Mouse (Mus musculus) midbrain, embryonic 13.5 days (tissue): ENCODE results near the gene Vmn2r3. TPM values are rescaled to one million over a fixed set of nuclear protein-coding genes. Genes with fewer than 3 reads are reported as not detected.
"Not testable (repeated sequence)": the region's sequence is repeated elsewhere in the genome, so short reads cannot be mapped to it uniquely, and the experiment has no call there.

Experiments
- ATAC-seq: fragments of 200-750 bp; cut with Nextera tagmentation; 2 replicates; pipeline ENCODE4 v1.8.0; 2017; ENCODE audit warnings: mild to moderate bottlenecking, moderate TSS enrichment, moderate library complexity
- H3K27ac ChIP-seq: fragments of 300-500 bp; sonication (generic); 2 replicates; pipeline ENCODE4 v1.5.1; 2015; ENCODE audit warnings: inconsistent platforms, mild to moderate bottlenecking, moderate library complexity
- H3K27me3 ChIP-seq: fragments of 300-500 bp; sonication (generic); 2 replicates; pipeline ENCODE4 v1.6.1; 2015; ENCODE audit warnings: mild to moderate bottlenecking, inconsistent platforms
- H3K36me3 ChIP-seq: fragments of 300-500 bp; sonication (generic); 2 replicates; pipeline ENCODE4 v1.6.1; 2015; ENCODE audit warnings: mild to moderate bottlenecking, inconsistent platforms
- H3K4me1 ChIP-seq: fragments of 300-500 bp; sonication (generic); replicated peaks from 2 replicates; pipeline ENCODE4 v1.6.1; 2015; ENCODE audit warnings: inconsistent platforms
- H3K4me2 ChIP-seq: fragments of 300-500 bp; sonication (generic); replicated peaks from 2 replicates; pipeline ENCODE4 v1.6.1; 2015; ENCODE audit warnings: moderate library complexity, mild to moderate bottlenecking, inconsistent platforms
- H3K4me3 ChIP-seq: fragments of 300-500 bp; sonication (generic); replicated peaks from 2 replicates; pipeline ENCODE4 v1.5.1; 2015; ENCODE audit warnings: mild to moderate bottlenecking, inconsistent platforms
- H3K9ac ChIP-seq: fragments of 300-500 bp; sonication (generic); replicated peaks from 2 replicates; pipeline ENCODE4 v1.6.1; 2015; ENCODE audit warnings: mild to moderate bottlenecking, inconsistent platforms
- H3K9me3 ChIP-seq: fragments of 300-500 bp; sonication (generic); 2 replicates; pipeline ENCODE4 v1.6.1; 2016; ENCODE audit warnings: mild to moderate bottlenecking, inconsistent platforms
- whole genome bisulfite sequencing: fragments of 180-500 bp; shearing (Covaris S2); methylation state at CpG from one replicate; pipeline ENCODE4 v1.1.7; 2015; 5-methylcytosine and 5-hydroxymethylcytosine counted together
- polyA plus RNA-seq: library from polyadenylated mRNA; unstranded; fragments of >200 nt; fragmentation: Nextera tagmentation; extraction: Ambion mirVana; gene quantifications from 2 replicates; pipeline ENCODE4 v1.2.1, GENCODE M21; 2015

Vmn2r3 gene
- polyA plus RNA-seq: 0.03 TPM in 1 of 2 replicates, not detected in the other

DNA sequence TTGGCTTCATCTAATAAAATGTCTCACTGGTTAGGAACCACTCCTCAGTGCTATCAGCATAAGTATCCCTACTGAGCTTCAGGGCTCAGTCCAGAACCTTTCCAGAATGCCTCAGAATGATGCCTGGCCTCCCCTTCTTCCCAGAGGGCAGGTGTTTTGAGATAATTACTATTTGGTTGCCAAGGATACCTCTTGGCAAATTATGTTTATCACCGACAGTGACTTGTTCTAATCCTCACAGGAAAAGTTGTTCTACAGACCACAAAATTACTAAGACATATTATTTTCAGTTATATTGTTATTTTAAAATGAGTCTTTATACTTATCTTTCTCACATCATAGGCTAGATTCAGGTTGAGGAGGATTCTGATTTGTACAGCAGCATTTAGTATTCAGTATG is at the start of gene Vmn2r3:
Gene Vmn2r3 (minus strand): TSS at position 101 of the 400 bp plus-strand sequence.
- Histone ChIP-seq H3K36me3 (no peaks in the 10 kb centered on the region), H3K4me3 (no peak within 1 kb of the TSS), H3K27me3 (no peaks in the 10 kb centered on the region), H3K9ac (no peak within 1 kb of the TSS), H3K27ac (no peak within 1 kb of the TSS), H3K4me2 (no peak within 1 kb of the TSS), H3K9me3 (no peaks in the 10 kb centered on the region), H3K4me1 (no peaks in the 10 kb centered on the region)
- WGBS: 72% methylated on average over 1 of the region's 1 CpGs
- ATAC-seq: no peak

DNA sequence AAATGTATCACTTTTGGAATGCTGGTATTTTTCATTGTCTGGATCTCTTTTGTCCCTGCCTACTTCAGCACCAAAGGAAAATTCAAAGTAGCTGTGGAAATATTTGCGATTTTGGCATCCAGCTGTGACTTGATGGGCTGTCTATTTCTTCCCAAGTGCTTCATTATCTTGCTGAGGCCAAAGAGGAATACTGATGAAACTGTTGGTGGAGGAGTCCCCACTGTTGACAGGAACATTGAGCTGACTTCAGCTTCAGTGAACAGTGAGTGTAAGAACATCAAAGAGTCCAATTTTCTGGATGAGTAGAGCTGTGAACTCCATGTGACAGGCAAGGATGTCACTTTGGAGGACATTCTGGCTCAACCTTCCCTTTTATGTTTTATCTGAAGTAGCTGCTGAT is 43.0 kb upstream of the Vmn2r3 start:
- WGBS: 49% methylated on average over 1 of the region's 1 CpGs
- H3K27me3 ChIP-seq: no peaks in the 10 kb centered on the region
- H3K36me3 ChIP-seq: no peaks in the 10 kb centered on the region
- H3K4me2 ChIP-seq: no peak overlapping the region
- H3K9me3 ChIP-seq: no peaks in the 10 kb centered on the region
- H3K27ac ChIP-seq: no peak overlapping the region
- H3K9ac ChIP-seq: no peak overlapping the region
- no peak for ATAC-seq
- no peak overlapping the region for H3K4me3 ChIP-seq
- no peaks in the 10 kb centered on the region for H3K4me1 ChIP-seq

DNA sequence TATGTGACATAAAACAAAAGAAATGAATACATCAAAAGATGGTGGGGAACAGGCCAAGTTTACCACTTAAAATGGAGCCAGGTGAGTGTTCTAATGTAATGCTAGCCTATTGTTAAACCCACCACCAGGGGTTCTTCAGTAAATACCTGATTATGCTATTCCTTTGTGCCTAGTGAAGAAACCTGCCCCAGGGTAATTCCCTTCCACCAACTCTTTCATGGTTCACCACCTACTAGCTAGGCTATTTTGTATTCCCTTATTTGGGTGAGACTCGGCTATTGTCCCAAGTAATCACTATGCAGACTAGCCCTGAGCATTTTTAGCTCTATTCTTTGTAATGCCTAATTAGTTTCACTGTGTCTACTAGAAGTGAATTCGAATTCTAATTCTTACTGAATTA is 32.3 kb upstream of the Vmn2r3 start:
- Histone ChIP-seq H3K9me3 (no peaks in the 10 kb centered on the region), H3K4me2 (no peak overlapping the region), H3K36me3 (no peaks in the 10 kb centered on the region), H3K9ac (no peak overlapping the region), H3K4me3 (no peak overlapping the region), H3K4me1 (no peaks in the 10 kb centered on the region), H3K27me3 (no peaks in the 10 kb centered on the region), H3K27ac (no peak overlapping the region)
- 55% methylated on average over 2 of the region's 2 CpGs for WGBS
- no peak for ATAC-seq

DNA sequence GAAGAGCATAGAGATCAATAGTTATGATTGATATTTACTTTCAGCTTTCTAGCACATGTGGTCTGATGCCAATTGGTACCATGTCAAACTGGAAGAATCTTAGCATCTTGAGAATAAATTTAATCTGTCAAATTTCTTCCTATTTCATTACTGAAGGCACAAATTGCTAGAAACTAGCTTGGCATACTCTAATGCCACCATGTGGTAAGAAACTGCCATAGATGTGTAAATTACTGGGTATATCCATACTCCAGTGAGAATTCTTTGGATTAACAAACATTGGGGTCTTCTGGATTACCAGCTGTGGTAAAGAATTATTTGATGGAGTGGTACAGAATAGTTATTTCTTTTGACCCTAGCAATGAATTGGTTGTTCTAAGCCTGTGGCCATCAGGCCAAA is 17.3 kb upstream of the Vmn2r3 start:
- Histone ChIP-seq H3K27me3 (no peaks in the 10 kb centered on the region), H3K36me3 (no peaks in the 10 kb centered on the region)

DNA sequence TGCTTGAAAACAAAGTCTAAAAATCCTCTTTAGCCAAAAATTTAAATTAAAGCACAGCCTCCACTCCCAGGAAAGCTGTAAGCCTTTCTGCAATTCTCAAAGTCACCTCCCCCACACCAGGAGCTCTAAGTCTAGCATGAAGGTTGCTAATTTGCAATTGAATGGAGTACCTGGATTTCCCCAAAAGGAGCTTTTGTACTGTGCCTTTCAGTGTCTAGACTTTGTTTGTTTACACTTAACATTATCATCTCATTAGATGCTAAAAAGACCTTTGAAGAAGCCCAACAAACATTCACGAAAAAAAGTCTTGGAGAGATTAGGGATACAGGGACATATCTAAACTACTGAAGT is 23.8 kb downstream of the Vmn2r3 start:
- Histone ChIP-seq H3K9ac (no peak overlapping the region), H3K27ac (no peak overlapping the region), H3K27me3 (no peaks in the 10 kb centered on the region), H3K4me3 (no peak overlapping the region), H3K9me3 (no peaks in the 10 kb centered on the region), H3K36me3 (no peaks in the 10 kb centered on the region), H3K4me2 (no peak overlapping the region), H3K4me1 (no peaks in the 10 kb centered on the region)
- WGBS: 8% methylated on average over 1 of the region's 1 CpGs
- ATAC-seq: no peak

More for the DNA sequence above, 17.3 kb upstream of the Vmn2r3 start:
- no peaks in the 10 kb centered on the region for H3K9me3 ChIP-seq
- no peak for ATAC-seq
- no peak overlapping the region for H3K4me3 ChIP-seq
- no peak overlapping the region for H3K4me2 ChIP-seq
- no peak overlapping the region for H3K27ac ChIP-seq
- no peak overlapping the region for H3K9ac ChIP-seq
- H3K4me1 ChIP-seq: no peaks in the 10 kb centered on the region

DNA sequence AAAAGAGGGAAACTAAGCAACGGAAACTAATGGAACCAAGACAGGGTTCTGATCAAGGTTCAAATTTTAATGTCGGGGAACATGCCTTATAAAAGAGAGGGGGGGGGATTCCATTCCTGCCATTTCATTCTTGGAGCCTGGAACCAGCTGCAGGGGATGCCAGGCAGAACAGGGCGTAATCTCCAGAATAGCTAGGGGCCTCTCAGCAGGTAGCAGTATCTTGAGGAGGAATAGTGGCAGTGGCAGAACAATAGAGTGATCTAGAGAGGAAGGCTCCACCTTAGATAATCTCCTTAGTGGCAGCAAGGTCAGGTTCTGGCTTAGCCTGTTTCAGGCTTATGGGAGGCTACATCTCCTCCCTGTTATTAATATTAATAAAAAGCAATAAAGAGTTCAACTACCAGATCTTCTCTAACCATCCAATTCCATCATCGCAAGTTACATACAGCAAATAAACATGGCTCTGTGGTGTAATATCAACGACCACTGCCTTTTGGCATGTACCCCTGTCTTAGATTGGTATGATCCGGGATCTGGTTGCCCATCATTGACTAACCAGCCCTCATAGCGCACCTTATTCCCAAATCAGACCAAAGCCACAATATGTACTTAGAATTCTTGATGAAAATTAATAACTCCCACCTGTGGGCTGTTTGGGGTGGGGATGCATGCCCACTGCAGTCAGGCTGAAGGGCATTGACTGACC is 24.3 kb downstream of the Vmn2r3 start:
- WGBS: 24% methylated on average over 7 of the region's 7 CpGs
- not testable (repeated sequence) for ATAC-seq, H3K4me1 ChIP-seq, H3K4me2 ChIP-seq, H3K27me3 ChIP-seq, H3K27ac ChIP-seq, H3K4me3 ChIP-seq, H3K9me3 ChIP-seq, H3K9ac ChIP-seq, H3K36me3 ChIP-seq

DNA sequence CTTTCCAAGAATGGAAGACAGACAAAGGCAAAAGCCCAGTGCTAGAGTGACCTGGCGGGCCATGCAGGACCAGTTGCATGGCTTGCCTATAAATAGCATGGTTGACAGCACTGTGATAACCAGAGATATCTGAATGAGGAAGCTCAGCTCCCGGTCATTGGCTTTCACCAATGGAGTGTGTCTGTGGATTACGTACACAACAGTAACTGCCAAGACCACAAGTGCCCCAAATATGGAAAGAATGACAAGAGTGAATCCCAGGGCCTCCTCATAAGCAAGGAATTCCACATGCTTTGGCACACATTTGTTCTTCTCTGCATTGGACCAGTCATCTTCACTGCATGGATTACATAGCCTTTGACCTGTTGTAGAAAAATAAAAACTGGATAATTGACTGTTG is 29.9 kb downstream of the Vmn2r3 start:
- ATAC-seq: no peak
- Histone ChIP-seq H3K36me3 (no peaks in the 10 kb centered on the region), H3K9ac (no peak overlapping the region), H3K4me2 (no peak overlapping the region), H3K4me1 (no peaks in the 10 kb centered on the region), H3K9me3 (no peaks in the 10 kb centered on the region), H3K27ac (no peak overlapping the region), H3K4me3 (no peak overlapping the region), H3K27me3 (no peaks in the 10 kb centered on the region)
- WGBS: 94% methylated on average over 3 of the region's 3 CpGs

DNA sequence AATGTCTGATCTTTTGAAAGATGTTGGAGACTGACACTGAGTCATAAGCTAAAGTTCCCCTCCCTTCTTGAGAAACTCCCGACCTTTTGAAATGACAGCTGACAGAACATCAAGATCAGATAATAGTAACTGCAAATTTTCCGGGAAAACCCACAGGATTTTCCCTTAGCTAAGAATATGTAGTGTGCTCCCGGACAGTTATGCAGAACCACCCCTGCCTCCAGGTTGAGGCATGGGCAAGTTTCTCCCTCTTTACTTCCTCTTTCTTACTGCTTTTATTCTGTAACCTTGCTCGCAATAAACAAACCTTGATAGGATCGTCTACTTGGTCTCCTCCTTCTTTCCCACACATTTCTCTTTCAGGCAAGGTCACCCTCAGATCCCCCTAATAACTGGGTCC is 37.9 kb downstream of the Vmn2r3 start:
- Histone ChIP-seq H3K4me2 (no peak overlapping the region), H3K27me3 (no peaks in the 10 kb centered on the region), H3K4me1 (no peaks in the 10 kb centered on the region), H3K9ac (no peak overlapping the region), H3K36me3 (no peaks in the 10 kb centered on the region), H3K4me3 (no peak overlapping the region), H3K9me3 (no peaks in the 10 kb centered on the region), H3K27ac (no peak overlapping the region)
- WGBS: 91% methylated on average over 5 of the region's 5 CpGs
- no peak for ATAC-seq

DNA sequence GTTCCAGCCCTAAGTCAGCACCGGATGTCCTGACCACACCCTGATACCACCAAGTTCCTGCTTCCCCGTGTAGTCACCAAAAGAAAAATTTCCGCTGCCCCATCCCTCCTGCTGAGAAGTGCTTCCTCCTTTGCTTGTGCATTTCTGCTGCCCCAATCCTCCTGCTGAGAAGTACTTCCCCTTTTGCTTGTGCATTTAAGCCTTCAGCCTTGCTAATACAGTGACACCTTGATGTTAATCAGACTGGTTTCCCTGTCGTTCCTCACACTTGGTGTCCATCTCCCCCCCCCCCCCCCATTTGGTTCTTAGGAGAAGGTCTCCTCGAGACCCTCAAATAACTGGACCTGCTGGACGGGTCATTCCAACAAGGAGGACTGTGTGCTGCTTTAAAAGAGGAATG is 39.0 kb downstream of the Vmn2r3 start:
- not testable (repeated sequence) for H3K4me3 ChIP-seq, H3K9ac ChIP-seq, H3K27me3 ChIP-seq, H3K9me3 ChIP-seq, H3K4me1 ChIP-seq, H3K36me3 ChIP-seq, H3K4me2 ChIP-seq, ATAC-seq, H3K27ac ChIP-seq
- WGBS: 84% methylated on average over 6 of the region's 6 CpGs

DNA sequence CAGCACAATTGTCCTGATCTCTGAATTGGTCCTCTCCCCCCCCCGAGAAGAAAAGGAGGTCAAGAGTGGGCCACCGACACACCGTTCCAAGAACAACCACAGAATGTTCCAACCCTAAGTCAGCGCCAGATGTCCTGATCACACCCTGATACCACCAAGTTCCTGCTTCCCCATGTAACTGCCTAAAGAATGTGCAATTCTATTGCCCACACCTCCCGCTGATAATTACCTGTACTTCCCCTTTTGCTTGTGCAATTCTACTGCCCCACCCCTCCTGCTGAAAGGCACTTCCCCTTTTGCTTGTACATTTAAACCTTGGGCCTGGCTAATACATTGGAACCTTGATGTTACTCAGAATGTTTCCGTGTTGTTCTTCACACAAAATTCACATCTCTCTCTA is 54.0 kb downstream of the Vmn2r3 start:
- not testable (repeated sequence) for H3K9me3 ChIP-seq, H3K27ac ChIP-seq, H3K4me2 ChIP-seq, H3K4me3 ChIP-seq, H3K27me3 ChIP-seq, H3K9ac ChIP-seq, ATAC-seq, H3K4me1 ChIP-seq, H3K36me3 ChIP-seq
- WGBS: 95% methylated on average over 6 of the region's 6 CpGs

DNA sequence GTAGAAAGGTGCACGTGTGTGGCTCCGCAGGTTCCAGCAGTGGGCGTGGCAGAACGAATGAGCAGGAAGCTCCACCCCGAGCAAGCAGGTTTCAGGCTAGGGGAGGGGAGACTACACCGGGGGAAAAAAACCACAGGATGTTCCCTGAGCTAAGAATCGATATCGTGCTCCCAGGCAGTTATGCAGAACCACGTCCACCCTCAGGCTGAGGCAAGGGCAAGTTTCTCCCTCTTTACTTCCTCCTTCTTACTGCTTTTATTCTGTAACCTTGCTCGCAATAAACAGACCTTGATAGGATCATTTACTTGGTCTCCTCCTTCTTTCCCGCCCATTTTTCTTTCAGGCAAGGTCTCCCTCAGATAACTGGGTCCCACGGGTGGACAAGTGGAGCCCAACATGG is 55.9 kb downstream of the Vmn2r3 start:
- H3K9me3 ChIP-seq, H3K9ac ChIP-seq, H3K4me2 ChIP-seq, H3K27ac ChIP-seq, H3K36me3 ChIP-seq, H3K4me1 ChIP-seq, H3K4me3 ChIP-seq, ATAC-seq, H3K27me3 ChIP-seq: not testable (repeated sequence)
- WGBS: 93% methylated on average over 10 of the region's 12 CpGs

DNA sequence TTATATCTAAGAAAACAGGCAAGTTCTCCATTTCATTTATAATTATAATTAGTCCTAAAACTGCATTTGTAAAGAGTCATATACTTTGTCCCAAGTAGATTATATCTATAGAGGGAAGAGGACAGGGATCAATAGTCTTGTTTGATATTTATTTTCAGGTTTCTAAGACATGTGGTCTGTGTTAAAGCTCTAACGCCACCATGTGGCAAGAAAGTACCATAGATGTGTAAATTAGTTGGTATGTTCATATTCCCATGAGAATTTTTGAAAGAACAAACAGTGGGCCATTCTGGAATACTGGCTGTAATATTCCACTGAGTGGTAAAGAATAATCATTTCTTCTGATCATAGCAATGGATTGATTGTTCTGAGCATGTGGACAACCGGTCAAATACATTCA is 62.3 kb downstream of the Vmn2r3 start:
- no peak for ATAC-seq
- no peak overlapping the region for H3K4me2 ChIP-seq
- H3K4me1 ChIP-seq: no peaks in the 10 kb centered on the region
- no peak overlapping the region for H3K9ac ChIP-seq
- 46% methylated on average over 2 of the region's 2 CpGs for WGBS
- H3K27ac ChIP-seq: no peak overlapping the region
- H3K4me3 ChIP-seq: no peak overlapping the region
- no peaks in the 10 kb centered on the region for H3K36me3 ChIP-seq
- no peaks in the 10 kb centered on the region for H3K9me3 ChIP-seq
- H3K27me3 ChIP-seq: no peaks in the 10 kb centered on the region
